Mouse (Mus musculus) heart, embryonic 15.5 days (tissue): ENCODE data around the gene Rere. TPM values are rescaled to one million over a fixed set of nuclear protein-coding genes. Genes with fewer than 3 reads are reported as not detected.

Source experiments
- ATAC-seq: fragments of 200-750 bp; cut with Nextera tagmentation; replicated peaks from 2 replicates; pipeline ENCODE4 v1.8.0; 2017; ENCODE audit warnings: low read depth, moderate TSS enrichment; ENCODE audit not compliant: insufficient number of reproducible peaks, insufficient read depth, low FRiP score
- H3K27ac ChIP-seq: fragments of 300-500 bp; sonication (generic); 2 replicates; pipeline ENCODE4 v1.5.1; 2015; ENCODE audit warnings: mild to moderate bottlenecking, inconsistent platforms
- H3K27me3 ChIP-seq: fragments of 300-500 bp; sonication (generic); 2 replicates; pipeline ENCODE4 v1.6.1; 2015; ENCODE audit warnings: inconsistent platforms
- H3K36me3 ChIP-seq: fragments of 300-500 bp; sonication (generic); 2 replicates; pipeline ENCODE4 v1.6.1; 2015; ENCODE audit warnings: mild to moderate bottlenecking, inconsistent platforms
- H3K4me1 ChIP-seq: fragments of 300-500 bp; sonication (generic); replicated peaks from 2 replicates; pipeline ENCODE4 v1.6.1; 2015; ENCODE audit warnings: inconsistent platforms
- H3K4me2 ChIP-seq: fragments of 300-500 bp; sonication (generic); 2 replicates; pipeline ENCODE4 v1.6.1; 2015; ENCODE audit warnings: inconsistent platforms, mild to moderate bottlenecking, moderate library complexity
- H3K4me3 ChIP-seq: fragments of 300-500 bp; sonication (generic); 2 replicates; pipeline ENCODE4 v1.5.1; 2015; ENCODE audit warnings: mild to moderate bottlenecking, inconsistent platforms
- H3K9ac ChIP-seq: fragments of 300-500 bp; sonication (generic); 2 replicates; pipeline ENCODE4 v1.6.1; 2015; ENCODE audit warnings: mild to moderate bottlenecking, inconsistent platforms
- H3K9me3 ChIP-seq: fragments of 300-500 bp; sonication (generic); replicated peaks from 2 replicates; pipeline ENCODE4 v1.6.1; 2016; ENCODE audit warnings: inconsistent platforms
- WGBS: fragments of 180-500 bp; shearing (Covaris S2); methylation state at CpG from one replicate; pipeline ENCODE4 v1.1.7; 2015; ENCODE audit warnings: mixed read lengths; 5-methylcytosine and 5-hydroxymethylcytosine counted together
- polyA plus RNA-seq: library from polyadenylated mRNA; unstranded; fragments of >200 nt; fragmentation: Nextera tagmentation; extraction: Ambion mirVana; gene quantifications from 2 replicates; pipeline ENCODE4 v1.2.1, GENCODE M21; 2015

The Rere gene
- polyA plus RNA-seq, 1 experiment from 2014 or later, result 17.6 TPM

DNA sequence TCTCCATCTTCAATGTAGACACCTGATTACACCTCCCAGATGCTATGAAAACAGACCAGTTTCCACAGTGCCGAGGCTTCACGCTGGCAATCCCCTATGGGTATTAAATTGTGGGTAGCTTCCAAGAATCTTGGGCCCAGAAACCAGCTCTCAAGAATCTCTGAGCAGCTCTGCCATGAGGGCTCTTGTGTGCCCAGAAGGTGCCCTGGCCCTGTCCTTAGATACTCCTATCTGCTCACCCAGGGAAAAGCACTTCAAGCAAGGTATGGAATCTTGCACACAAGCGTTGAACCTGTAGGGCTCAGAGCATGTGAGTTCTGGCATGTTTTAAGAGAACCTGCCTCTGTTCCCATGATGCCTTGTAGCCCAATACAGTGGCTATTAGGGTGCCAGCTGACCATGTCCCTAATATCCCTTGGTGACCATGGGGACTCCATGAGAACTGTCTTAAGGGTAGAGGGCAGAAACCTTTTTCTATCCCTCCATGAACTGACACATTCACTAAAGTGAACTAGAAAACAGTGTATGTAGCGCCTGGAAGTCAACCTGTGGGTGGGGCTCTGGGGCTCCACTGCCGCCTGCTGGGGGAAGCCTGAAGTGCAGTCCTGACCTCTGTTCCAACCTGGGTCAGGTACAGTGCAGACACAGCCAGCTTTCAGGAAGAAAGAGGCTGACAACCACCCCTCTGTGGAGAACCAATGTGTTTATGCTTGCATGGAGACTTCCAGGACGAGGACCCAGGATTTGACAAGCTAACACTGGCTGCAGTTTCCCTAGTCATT, 344.7 kb downstream of the Rere start:
- Histone ChIP-seq H3K9ac (no peak overlapping the region), H3K27ac (no peak overlapping the region), H3K4me3 (no peak overlapping the region), H3K9me3 (no peaks in the 10 kb centered on the region), H3K4me2 (no peak overlapping the region), H3K27me3 (no peaks in the 10 kb centered on the region), H3K4me1 (0 out of 2 replicates have a peak, but pooled peaks cover 5% of the 10 kb centered on the region), H3K36me3 (peaks cover 9% of the 10 kb centered on the region; the same call in 1 of the 2 replicates)
- ATAC-seq, result no peak
- WGBS, result 43% methylated on average over 6 of the region's 6 CpGs

DNA sequence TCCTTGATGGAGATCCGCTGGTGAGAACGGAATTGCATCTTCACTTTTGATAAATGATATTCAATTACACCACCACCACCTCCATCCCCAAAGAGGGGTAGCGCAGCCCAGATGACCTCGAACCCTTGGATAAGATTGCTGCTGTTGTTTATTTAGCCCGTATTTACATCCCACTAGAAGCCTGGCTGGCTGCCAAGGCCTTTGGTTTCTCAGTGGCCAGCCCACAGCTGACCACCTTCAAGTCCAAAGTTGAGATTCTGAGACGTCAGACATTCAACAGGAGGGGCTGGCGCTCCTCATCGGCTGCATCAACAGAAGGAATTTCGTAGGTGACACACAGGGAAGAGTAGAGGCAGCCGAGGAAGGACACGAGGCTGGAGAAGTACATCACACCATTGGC, 347.8 kb downstream of the Rere start:
- no peak overlapping the region for H3K9ac ChIP-seq
- no peaks in the 10 kb centered on the region for H3K36me3 ChIP-seq
- no peaks in the 10 kb centered on the region for H3K27me3 ChIP-seq
- no peak overlapping the region for H3K27ac ChIP-seq
- H3K4me1 ChIP-seq, result 0 out of 2 replicates have a peak, but pooled peaks cover 5% of the 10 kb centered on the region
- WGBS, result 68% methylated on average over 11 of the region's 11 CpGs
- no peaks in the 10 kb centered on the region for H3K9me3 ChIP-seq
- no peak overlapping the region for H3K4me2 ChIP-seq
- H3K4me3 ChIP-seq, result no peak overlapping the region
- ATAC-seq, result no peak

DNA sequence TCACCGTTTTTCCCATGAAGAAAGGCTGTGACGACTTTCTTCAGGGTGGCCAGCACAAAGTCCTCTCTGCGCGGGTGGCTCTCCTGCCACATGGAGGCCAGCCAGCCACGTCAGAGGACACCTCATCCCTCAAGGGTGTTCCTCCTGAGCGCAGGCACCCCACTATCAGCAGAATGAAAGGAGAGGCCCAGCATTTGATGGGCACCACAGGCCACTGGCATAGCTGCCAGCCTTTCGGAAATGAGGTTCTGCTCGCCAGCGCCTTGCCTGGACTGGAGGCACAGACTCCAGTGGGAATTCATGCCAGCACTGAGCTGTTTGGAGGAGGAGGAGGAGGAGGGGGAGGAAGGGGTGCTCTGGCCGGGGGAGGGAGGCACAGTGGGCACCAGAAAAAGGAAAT, 354.1 kb downstream of the Rere start:
- 82% methylated on average over 10 of the region's 10 CpGs for WGBS
- H3K9me3 ChIP-seq, result no peaks in the 10 kb centered on the region
- no peaks in the 10 kb centered on the region for H3K4me1 ChIP-seq
- no peak overlapping the region for H3K4me3 ChIP-seq
- no peaks in the 10 kb centered on the region for H3K27me3 ChIP-seq
- no peak overlapping the region for H3K4me2 ChIP-seq
- ATAC-seq, result no peak
- no peak overlapping the region for H3K27ac ChIP-seq
- no peaks in the 10 kb centered on the region for H3K36me3 ChIP-seq
- H3K9ac ChIP-seq, result no peak overlapping the region

DNA sequence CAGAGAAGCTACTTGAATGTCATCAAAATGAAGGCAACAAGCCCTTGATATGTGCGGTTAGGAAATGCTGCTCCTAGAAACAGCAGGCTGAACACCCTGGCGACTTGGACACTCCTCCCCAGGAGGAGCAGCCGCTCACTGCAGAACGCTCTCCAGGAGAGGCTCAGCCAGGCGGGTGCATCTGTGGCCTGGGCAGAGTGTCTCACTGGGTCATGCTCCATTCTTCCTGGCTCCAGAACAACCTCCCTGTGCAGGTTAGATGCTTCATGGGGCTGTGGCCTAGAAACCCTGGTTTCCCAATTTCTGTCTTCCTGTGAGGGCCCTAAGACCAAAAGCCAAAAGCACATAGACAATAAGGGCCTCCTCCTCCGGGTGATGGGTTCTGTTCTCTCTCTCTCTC, 355.2 kb downstream of the Rere start:
- Histone ChIP-seq H3K36me3 (no peaks in the 10 kb centered on the region), H3K4me3 (no peak overlapping the region), H3K27me3 (no peaks in the 10 kb centered on the region), H3K4me2 (no peak overlapping the region), H3K4me1 (no peaks in the 10 kb centered on the region), H3K9me3 (no peaks in the 10 kb centered on the region), H3K9ac (no peak overlapping the region), H3K27ac (no peak overlapping the region)
- 83% methylated on average over 6 of the region's 6 CpGs for WGBS
- ATAC-seq, result no peak

DNA sequence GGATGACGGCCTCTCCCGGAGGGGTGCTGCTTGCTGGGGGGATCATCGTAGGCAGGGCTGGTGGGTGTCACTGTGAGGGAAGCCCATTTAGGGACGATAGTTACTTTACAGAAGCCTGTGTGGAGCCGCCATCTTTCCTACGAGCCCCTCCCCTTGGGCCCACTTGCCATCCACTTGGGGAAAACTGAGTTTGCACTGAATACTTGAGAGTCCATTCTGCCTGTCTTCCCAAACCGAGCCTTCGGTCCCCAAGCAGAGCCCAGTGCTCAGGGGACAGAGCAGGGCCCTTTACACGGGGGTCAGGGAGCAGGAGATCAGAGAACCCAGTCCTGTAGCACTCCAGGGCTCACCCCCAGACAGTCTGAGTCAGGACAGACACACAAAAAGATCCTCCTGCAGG, 362.9 kb downstream of the Rere start:
- H3K9me3 ChIP-seq, result no peaks in the 10 kb centered on the region
- H3K4me3 ChIP-seq, result no peak overlapping the region
- ATAC-seq, result no peak
- H3K4me2 ChIP-seq, result no peak overlapping the region
- H3K27ac ChIP-seq, result no peak overlapping the region
- no peaks in the 10 kb centered on the region for H3K27me3 ChIP-seq
- 91% methylated on average over 9 of the region's 9 CpGs for WGBS
- H3K4me1 ChIP-seq, result no peaks in the 10 kb centered on the region
- H3K9ac ChIP-seq, result no peak overlapping the region
- no peaks in the 10 kb centered on the region for H3K36me3 ChIP-seq

DNA sequence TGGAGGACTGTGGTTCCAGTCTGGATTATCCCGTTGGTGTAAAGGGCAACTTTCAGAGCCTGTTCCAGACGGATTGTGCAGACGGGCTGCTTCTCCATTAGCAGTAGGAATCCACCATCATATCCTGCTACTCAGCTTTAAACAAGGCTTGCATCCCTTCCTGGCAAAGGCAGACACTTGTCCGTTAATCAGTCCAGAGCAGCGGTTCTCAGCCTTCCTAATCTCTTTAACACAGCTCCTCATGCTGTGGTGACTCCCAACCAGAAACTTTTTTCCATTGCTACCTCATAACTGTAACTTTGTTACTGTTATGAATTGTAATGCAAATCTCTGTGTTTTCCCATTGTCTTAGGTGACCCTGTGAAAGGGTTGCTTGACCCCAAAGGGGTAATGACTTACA, 367.9 kb downstream of the Rere start:
- Histone ChIP-seq H3K27ac (no peak overlapping the region), H3K9me3 (no peaks in the 10 kb centered on the region), H3K36me3 (no peaks in the 10 kb centered on the region), H3K4me3 (no peak overlapping the region), H3K4me1 (peaks cover 4% of the 10 kb centered on the region), H3K9ac (no peak overlapping the region), H3K27me3 (peaks cover 34% of the 10 kb centered on the region), H3K4me2 (no peak overlapping the region)
- ATAC-seq, result no peak
- 63% methylated on average over 5 of the region's 5 CpGs for WGBS

DNA sequence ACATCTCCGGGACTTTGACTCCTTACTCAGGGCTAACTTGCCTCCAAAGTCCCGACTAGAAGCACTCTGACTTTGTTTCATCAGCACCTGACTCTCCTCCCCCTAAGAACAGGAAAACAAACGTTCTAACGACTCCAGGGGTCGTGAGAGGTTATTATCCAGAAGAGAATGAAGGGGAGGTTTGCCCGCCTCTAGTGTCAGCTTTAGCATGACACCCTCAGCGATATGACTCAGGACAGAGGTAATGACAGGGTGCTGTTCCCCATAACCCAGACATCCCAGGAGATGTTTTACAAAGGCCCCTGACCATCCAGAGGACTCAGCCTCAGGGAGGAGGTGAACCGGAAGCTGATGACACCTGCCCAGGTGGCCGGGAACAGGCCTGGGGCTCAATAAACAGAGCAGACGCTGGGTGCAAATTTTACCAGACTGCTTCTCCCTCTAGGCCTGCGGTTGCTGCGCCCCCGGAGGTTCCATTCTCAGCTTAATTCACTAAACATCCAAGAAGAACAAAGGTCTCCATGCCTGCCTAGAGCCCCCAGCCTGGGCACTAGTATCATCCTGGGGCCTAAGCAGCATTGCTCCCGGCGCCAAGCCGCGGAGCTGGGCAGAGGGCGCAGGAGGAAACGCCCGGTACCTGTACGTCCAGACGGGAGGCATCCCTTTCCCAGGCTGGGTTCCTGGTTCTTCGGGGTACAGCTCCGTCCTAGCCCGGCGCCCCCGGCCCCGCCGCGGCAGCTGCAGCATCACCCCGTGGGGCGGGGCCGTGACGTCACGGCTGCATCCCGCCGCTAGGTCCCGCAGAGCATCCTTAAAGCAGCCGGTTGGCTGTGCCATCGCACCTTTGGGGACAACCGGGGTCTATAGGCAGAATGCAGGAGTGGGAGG, 370.2 kb downstream of the Rere start, which contains the start of gene Slc45a1:
TSS of gene Slc45a1 (minus strand) at position 785 of the 888 bp plus-strand sequence.
- Histone ChIP-seq H3K36me3 (no peaks in the 10 kb centered on the region), H3K4me1 (peaks cover 9% of the 10 kb centered on the region), H3K9me3 (no peaks in the 10 kb centered on the region), H3K9ac (no peak within 1 kb of the TSS), H3K4me2 (peak within 1 kb of the TSS; percentile 38; the same call in 1 of the 2 replicates), H3K4me3 (peak within 1 kb of the TSS; percentile 15; the same call in 1 of the 2 replicates), H3K27ac (no peak within 1 kb of the TSS), H3K27me3 (peaks cover 44% of the 10 kb centered on the region)
- WGBS, result 7% methylated on average over 41 of the region's 41 CpGs
- no peak for ATAC-seq

DNA sequence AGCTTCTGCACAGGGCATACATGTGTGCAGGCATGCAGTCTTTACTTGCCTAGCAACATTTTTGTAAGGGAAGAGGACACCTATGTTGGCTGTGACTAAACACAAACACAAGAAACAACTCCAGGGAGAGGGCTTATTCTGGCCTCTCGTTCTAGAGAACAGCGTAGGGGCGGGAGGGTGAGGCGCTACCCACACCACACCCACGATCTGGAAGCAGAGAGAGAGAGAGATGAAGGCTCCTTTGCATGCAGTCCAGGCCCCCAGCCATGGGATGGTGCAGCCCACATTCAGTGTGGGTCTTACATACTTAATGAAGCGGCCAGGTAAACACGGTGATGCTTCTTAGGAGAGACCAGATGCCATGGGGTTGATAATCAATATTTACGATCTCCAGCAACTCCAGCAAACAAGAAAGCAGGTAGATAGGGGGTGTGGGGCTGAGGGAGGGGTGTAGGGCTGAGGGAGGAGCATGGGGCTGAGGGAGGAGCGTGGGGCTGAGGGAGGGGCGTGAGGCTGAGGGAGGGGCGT, 371.7 kb downstream of the Rere start:
- 49% methylated on average over 11 of the region's 11 CpGs for WGBS
- H3K4me1 ChIP-seq, result peaks cover 9% of the 10 kb centered on the region
- no peak overlapping the region for H3K4me2 ChIP-seq
- H3K27ac ChIP-seq, result no peak overlapping the region
- H3K9me3 ChIP-seq, result no peaks in the 10 kb centered on the region
- no peak overlapping the region for H3K4me3 ChIP-seq
- H3K9ac ChIP-seq, result no peak overlapping the region
- no peak for ATAC-seq
- no peaks in the 10 kb centered on the region for H3K36me3 ChIP-seq
- H3K27me3 ChIP-seq, result peaks cover 44% of the 10 kb centered on the region

DNA sequence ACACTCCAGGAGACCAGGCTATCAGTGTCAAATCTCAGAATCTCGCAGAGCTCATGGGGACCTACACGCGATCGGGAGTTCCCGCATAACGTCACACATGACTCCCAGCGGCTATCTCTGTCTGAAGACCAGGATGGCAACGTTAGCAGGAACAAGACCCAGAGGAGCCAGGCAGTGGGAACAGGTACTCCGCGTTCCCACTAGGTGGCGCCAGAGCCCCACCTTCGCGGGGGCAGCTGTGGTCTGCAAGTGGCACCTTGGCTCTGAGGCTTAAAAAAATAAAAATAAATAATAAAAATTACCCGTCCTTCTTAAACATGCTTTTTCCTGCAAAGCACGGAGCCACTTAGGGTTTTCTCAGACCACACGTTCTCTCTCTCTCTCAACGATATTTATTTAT, 374.5 kb downstream of the Rere start:
- WGBS, result 5% methylated on average over 17 of the region's 17 CpGs
- Histone ChIP-seq H3K27ac (no peak overlapping the region), H3K4me1 (peaks cover 9% of the 10 kb centered on the region), H3K4me2 (peak overlapping the region; percentile 42; the same call in 1 of the 2 replicates), H3K36me3 (no peaks in the 10 kb centered on the region), H3K9me3 (no peaks in the 10 kb centered on the region), H3K9ac (no peak overlapping the region), H3K4me3 (no peak overlapping the region), H3K27me3 (peaks cover 40% of the 10 kb centered on the region)
- no peak; the same call in 1 of the 2 replicates for ATAC-seq

DNA sequence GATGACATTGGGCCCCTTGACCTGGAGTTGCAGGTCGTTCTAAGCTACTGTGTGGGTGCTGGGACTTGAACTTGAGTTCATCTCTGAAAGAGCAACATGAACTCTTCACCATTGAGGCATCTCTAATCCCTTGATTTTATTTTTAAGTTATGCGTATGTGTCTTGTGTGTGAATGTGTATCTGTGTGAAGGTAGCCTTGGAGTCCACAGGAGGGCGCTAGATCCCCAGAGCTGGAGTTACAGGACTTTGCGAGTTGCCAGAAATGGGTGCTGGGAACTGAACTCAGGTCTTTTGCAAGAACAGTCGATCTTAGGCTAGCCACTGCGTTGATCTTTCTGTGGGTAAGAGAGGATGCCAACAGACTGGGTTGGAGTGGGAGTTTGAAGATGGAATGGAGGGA, 375.1 kb downstream of the Rere start:
- no peak overlapping the region for H3K27ac ChIP-seq
- no peaks in the 10 kb centered on the region for H3K9me3 ChIP-seq
- H3K27me3 ChIP-seq, result peaks cover 35% of the 10 kb centered on the region
- ATAC-seq, result no peak
- WGBS, result 81% methylated on average over 6 of the region's 6 CpGs
- H3K4me3 ChIP-seq, result no peak overlapping the region
- peaks cover 13% of the 10 kb centered on the region for H3K4me1 ChIP-seq
- H3K36me3 ChIP-seq, result no peaks in the 10 kb centered on the region
- H3K4me2 ChIP-seq, result no peak overlapping the region
- no peak overlapping the region for H3K9ac ChIP-seq

DNA sequence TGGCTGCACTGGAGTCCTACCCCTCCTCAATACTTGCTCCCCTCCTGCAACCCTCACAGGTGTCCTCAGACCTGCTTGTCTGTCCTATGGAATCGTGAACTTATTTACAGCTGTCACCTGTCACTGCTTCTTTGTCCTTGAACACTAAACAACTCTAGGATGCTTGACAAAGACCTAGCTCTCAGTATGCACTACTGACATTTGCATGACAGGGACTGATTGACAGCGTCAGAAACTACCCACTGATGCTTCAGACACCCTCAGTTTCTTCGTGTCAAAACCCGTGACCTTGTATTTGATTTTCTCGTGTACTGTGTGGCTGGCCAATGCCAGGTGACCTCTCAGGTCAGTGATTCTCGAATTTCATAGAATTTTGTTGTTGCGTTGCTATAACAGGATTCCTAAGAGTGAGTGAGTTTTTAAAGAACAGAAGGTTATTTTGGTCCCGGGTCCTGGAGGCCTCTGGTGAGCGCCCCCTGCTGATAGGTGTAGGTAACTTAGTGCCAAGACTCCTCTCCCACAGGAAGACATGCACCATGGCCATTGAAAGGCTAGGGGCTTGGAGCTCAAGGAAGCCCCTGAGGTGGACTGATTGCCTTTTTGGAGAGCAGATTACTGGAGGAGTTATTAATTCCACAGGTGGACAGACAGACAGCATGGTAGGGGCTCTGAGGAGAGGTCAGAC, 378.6 kb downstream of the Rere start:
- no peak overlapping the region for H3K4me3 ChIP-seq
- 70% methylated on average over 9 of the region's 9 CpGs for WGBS
- ATAC-seq, result no peak
- H3K4me1 ChIP-seq, result peaks cover 17% of the 10 kb centered on the region
- no peak overlapping the region for H3K4me2 ChIP-seq
- H3K9ac ChIP-seq, result no peak overlapping the region
- no peak overlapping the region for H3K27ac ChIP-seq
- H3K9me3 ChIP-seq, result no peaks in the 10 kb centered on the region
- H3K27me3 ChIP-seq, result peaks cover 7% of the 10 kb centered on the region
- no peaks in the 10 kb centered on the region for H3K36me3 ChIP-seq
